Mouse (Mus musculus) stomach, embryonic 15.5 days (tissue): Measurements from ENCODE around the gene Defb36. TPM values are rescaled to one million over a fixed set of nuclear protein-coding genes. Genes with fewer than 3 reads are reported as not detected.
A peak's percentile ranks its signal among the peaks of the same experiment; 100 is the strongest.

ENCODE experiments used
- ATAC-seq: fragments of 200-750 bp; cut with Nextera tagmentation; 2 replicates; pipeline ENCODE4 v1.8.0; 2017; ENCODE audit warnings: low read depth, moderate number of reproducible peaks, moderate TSS enrichment; ENCODE audit not compliant: insufficient read depth, low FRiP score
- H3K27ac ChIP-seq: fragments of 300-500 bp; sonication (generic); 2 replicates; pipeline ENCODE4 v1.5.1; 2015; ENCODE audit warnings: mild to moderate bottlenecking, inconsistent platforms
- H3K27me3 ChIP-seq: fragments of 300-500 bp; sonication (generic); replicated peaks from 2 replicates; pipeline ENCODE4 v1.6.1; 2015; ENCODE audit warnings: inconsistent platforms
- H3K36me3 ChIP-seq: fragments of 300-500 bp; sonication (generic); 2 replicates; pipeline ENCODE4 v1.6.1; 2015; ENCODE audit warnings: inconsistent platforms
- H3K4me1 ChIP-seq: fragments of 300-500 bp; sonication (generic); 2 replicates; pipeline ENCODE4 v1.6.1; 2015; ENCODE audit warnings: inconsistent platforms
- H3K4me2 ChIP-seq: fragments of 300-500 bp; sonication (generic); 2 replicates; pipeline ENCODE4 v1.6.1; 2015; ENCODE audit warnings: mild to moderate bottlenecking, inconsistent platforms
- H3K4me3 ChIP-seq: fragments of 300-500 bp; sonication (generic); replicated peaks from 2 replicates; pipeline ENCODE4 v1.5.1; 2015; ENCODE audit warnings: inconsistent platforms
- H3K9ac ChIP-seq: fragments of 300-500 bp; sonication (generic); 2 replicates; pipeline ENCODE4 v1.6.1; 2015; ENCODE audit warnings: inconsistent platforms
- H3K9me3 ChIP-seq: fragments of 300-500 bp; sonication (generic); 2 replicates; pipeline ENCODE4 v1.6.1; 2016; ENCODE audit warnings: inconsistent platforms
- WGBS: fragments of 180-500 bp; shearing (Covaris S2); methylation state at CpG from one replicate; pipeline ENCODE4 v1.1.7; 2015; 5-methylcytosine and 5-hydroxymethylcytosine counted together
- polyA plus RNA-seq: library from polyadenylated mRNA; unstranded; fragments of >200 nt; fragmentation: Nextera tagmentation; extraction: Ambion mirVana; gene quantifications from 2 replicates; pipeline ENCODE4 v1.2.1, GENCODE M21; 2015

Defb36 gene
- polyA plus RNA-seq, 1 experiment from 2014 or later = not detected

DNA sequence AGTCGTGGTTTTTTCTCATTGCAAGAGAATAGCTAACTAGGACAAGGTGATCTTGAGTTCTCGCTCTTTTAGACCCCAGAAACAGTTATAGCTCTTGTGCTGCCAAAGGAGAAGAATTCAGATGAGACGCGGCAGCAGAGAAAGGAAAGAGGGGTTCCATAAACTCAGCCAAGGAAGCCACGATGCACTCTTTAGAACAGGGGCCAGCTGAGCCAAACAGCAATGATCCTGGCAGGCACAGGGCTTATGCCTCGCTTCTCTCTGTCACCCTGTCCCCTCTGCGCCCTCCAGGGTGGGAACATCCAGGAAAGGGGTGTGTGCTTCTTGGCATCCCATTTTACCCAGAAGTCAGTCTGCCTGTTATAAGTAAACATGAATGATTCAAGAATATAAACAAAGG, 4.8 kb upstream of the Defb36 start, which contains the start of gene Defb45:
Gene Defb45 (minus strand): TSS at position 101 of the 400 bp plus-strand sequence.
- no peaks in the 10 kb centered on the region for H3K9me3 ChIP-seq
- H3K9ac ChIP-seq = no peak within 1 kb of the TSS
- H3K27me3 ChIP-seq = no peaks in the 10 kb centered on the region
- H3K27ac ChIP-seq = no peak within 1 kb of the TSS
- no peak within 1 kb of the TSS for H3K4me3 ChIP-seq
- no peaks in the 10 kb centered on the region for H3K4me1 ChIP-seq
- H3K36me3 ChIP-seq = no peaks in the 10 kb centered on the region
- H3K4me2 ChIP-seq = no peak within 1 kb of the TSS
- 59% methylated on average over 7 of the region's 7 CpGs for WGBS
- no peak for ATAC-seq

DNA sequence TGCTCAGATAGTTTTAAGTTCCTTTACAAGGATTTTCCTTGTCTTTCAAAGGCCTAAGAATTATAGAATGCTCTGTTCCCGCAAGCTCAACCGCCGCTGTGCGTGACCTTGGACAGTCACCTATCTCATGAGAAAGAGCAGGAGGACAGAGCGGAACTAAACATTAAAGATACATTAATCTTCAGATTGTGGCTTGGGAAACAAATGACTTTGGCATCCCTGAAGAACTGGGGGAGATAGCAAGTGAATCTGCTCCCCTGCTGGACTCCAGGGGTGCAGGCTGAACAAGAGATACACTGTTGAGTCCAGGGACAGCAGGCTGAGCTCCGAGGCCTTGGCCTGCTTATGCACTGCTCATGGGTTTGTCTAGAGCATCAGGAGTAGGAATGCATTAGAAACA, 4.1 kb upstream of the Defb36 start:
- no peak for ATAC-seq
- H3K9ac ChIP-seq = no peak overlapping the region
- no peak overlapping the region for H3K27ac ChIP-seq
- no peaks in the 10 kb centered on the region for H3K36me3 ChIP-seq
- 60% methylated on average over 6 of the region's 6 CpGs for WGBS
- no peak overlapping the region for H3K4me3 ChIP-seq
- H3K4me2 ChIP-seq = no peak overlapping the region
- no peaks in the 10 kb centered on the region for H3K9me3 ChIP-seq
- H3K27me3 ChIP-seq = no peaks in the 10 kb centered on the region
- no peaks in the 10 kb centered on the region for H3K4me1 ChIP-seq

DNA sequence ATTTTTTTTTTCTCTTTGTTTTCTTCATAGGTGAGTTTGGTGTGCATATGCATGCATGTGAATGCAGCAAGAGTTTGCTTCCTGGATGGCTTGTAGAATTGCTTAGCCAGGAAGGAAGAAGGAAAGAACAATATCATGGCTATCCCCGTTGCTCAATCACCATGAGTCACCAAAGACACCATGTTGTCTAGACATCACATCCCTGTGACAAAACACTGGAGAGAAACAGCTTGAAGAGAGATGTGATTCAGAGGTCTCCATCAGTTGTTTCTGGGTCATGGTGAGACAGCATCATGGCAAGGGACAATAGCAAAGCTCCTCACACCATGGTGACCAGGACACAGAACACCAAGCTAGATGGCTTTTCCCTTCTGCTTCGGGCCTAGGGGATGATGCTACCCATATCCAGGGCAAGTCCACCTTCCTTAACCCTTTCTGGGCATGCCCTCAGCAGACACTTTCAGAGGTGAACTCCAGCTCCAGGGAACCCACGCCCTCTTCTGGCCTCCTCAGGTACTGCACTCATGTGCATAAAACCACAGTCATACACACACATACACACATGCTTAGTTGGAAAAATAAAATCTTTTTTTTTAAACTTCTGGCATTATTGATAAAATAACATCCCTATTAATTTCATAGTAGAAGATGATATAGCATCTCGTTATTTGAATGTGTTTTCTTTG, 2.7 kb upstream of the Defb36 start:
- Histone ChIP-seq H3K27ac (no peak overlapping the region), H3K9ac (no peak overlapping the region), H3K9me3 (no peaks in the 10 kb centered on the region), H3K27me3 (no peaks in the 10 kb centered on the region), H3K36me3 (no peaks in the 10 kb centered on the region), H3K4me3 (no peak overlapping the region), H3K4me1 (no peaks in the 10 kb centered on the region), H3K4me2 (no peak overlapping the region)
- WGBS = 71% methylated on average over 4 of the region's 4 CpGs
- ATAC-seq = no peak

DNA sequence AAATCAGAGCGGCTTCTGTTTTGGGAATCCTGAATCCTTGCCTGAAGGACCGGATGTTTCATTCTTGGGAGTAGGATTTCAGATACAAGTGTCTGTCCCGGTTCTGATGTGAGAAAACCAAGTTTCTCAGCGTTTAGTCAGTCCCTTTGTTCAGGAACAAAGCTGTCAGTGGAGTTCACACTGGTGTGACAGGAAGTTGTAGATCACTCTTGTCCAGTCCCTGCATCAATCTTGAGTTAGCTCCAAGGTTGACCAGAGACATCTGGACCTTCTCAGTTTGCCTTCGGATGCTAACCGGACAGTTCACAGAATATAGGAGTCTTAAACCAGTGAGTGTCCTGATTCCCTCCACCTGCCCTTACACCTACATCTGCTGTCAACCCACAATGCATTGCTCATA, 3.6 kb downstream of the Defb36 start:
- Histone ChIP-seq H3K4me2 (no peak overlapping the region), H3K27me3 (no peaks in the 10 kb centered on the region), H3K9ac (no peak overlapping the region), H3K27ac (no peak overlapping the region), H3K36me3 (no peaks in the 10 kb centered on the region), H3K9me3 (no peaks in the 10 kb centered on the region), H3K4me1 (no peaks in the 10 kb centered on the region), H3K4me3 (no peak overlapping the region)
- WGBS = 31% methylated on average over 6 of the region's 6 CpGs
- no peak for ATAC-seq

DNA sequence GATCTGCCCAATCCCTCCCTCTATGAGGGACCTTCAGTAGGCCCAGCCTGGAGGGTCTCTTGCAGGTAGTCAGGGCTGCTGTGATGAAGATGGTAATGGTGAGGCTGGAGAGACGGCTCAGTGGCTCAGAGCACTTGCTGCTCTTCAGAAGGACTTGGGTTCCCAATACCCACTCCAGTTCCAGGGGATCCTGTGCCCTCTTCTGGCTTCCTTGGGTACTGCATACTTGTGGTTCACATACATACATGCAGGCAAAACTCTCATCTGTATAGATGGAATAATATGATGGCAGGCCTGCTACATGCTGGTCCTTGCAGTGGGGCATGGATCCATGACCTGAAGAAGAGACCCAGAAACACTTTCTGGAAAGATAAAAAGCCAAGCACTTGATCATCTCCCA, 4.6 kb downstream of the Defb36 start:
- no peak for ATAC-seq
- Histone ChIP-seq H3K27ac (no peak overlapping the region), H3K4me1 (no peaks in the 10 kb centered on the region), H3K27me3 (no peaks in the 10 kb centered on the region), H3K4me3 (no peak overlapping the region), H3K9me3 (no peaks in the 10 kb centered on the region), H3K4me2 (no peak overlapping the region), H3K36me3 (no peaks in the 10 kb centered on the region), H3K9ac (no peak overlapping the region)
- 91% methylated on average over 1 of the region's 1 CpGs for WGBS

DNA sequence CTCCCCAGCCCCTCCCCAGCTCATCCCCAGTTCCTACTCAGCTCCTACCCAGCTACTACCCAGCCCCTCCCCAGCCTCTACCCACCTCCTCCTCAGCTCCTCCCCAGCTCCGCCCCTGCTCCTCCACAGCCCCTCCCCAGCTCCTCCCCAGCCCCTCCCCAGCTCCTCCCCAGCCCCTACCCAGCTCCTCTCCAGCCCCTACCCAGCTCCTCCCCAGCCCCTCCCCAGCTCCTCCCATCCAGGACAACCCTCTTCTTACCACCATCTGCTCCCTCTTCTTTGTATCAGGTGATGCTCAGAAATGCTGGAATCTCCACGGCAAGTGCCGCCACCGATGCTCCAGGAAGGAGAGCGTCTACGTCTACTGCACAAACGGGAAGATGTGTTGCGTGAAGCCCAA, 8.1 kb downstream of the Defb36 start:
- Histone ChIP-seq H3K4me3 (no peak overlapping the region), H3K36me3 (no peaks in the 10 kb centered on the region), H3K9ac (no peak overlapping the region), H3K27me3 (no peaks in the 10 kb centered on the region), H3K4me2 (no peak overlapping the region), H3K27ac (no peak overlapping the region), H3K4me1 (no peaks in the 10 kb centered on the region), H3K9me3 (no peaks in the 10 kb centered on the region)
- no peak for ATAC-seq
- 29% methylated on average over 8 of the region's 8 CpGs for WGBS

DNA sequence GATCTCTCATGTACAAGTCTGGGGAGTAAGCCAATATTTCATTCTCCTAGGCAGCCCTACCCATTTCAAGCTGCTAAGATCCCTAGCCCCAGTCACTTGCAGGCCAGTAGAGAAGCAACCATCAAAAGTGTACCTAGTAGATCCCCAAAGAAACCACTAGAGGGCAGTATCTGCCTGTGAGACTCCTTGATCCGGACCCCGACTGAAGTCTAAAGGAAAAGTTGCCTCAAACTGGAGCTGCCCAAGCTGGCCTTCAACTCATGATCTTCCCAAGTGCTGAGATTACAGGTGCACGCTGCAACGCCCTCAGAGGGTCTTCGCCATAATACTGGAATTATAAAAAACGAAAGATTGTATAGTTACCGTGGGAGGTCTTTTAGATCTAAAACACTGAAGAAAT, 11.4 kb downstream of the Defb36 start:
- Histone ChIP-seq H3K4me3 (no peak overlapping the region), H3K27ac (no peak overlapping the region), H3K36me3 (no peaks in the 10 kb centered on the region), H3K9me3 (no peaks in the 10 kb centered on the region), H3K4me1 (no peaks in the 10 kb centered on the region), H3K4me2 (no peak overlapping the region), H3K9ac (no peak overlapping the region), H3K27me3 (no peaks in the 10 kb centered on the region)
- WGBS = 9% methylated on average over 7 of the region's 7 CpGs
- ATAC-seq = peak; percentile 39; the same call in 1 of the 2 replicates

DNA sequence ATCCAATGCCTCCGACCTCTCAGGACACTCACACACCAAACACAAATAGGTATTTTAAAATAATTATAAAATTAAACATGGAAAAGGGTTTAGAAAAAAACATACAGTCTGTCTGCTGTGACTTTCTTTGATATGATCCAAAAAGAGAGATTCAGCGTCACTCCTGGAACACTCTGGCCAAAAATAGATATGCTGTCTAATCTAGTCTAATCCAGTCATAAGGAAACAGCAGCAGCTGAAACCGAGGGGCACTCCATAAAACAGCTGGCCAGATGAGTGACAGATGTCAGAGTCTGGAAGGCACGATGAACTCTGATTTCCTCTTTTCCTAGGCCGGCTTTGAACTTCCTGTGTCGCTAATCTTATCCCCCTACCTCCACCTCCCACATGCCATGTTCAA, 12.3 kb downstream of the Defb36 start:
- WGBS = 71% methylated on average over 6 of the region's 6 CpGs
- H3K4me3 ChIP-seq = no peak overlapping the region

DNA sequence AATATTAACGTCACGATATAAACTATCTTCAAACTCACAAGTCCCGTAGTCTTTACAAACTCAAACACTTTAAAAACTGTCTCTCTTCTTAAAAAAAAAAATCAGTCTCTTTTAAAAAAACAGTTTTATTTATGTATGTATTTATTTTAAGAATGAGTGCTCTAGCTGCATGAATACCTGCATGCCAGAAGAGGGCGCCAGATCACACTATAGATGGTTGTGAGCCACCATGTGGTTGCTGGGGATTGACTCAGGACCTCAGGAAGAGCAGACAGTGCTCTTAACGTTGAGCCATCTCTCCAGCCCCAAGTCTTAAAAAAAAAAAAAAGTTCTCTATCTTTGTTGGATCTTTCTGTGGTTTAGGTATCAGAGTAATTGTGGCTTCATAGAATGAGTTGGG, 13.2 kb downstream of the Defb36 start:
- ATAC-seq = no peak
- no peak overlapping the region for H3K27ac ChIP-seq
- H3K9me3 ChIP-seq = no peaks in the 10 kb centered on the region
- H3K9ac ChIP-seq = no peak overlapping the region
- no peaks in the 10 kb centered on the region for H3K36me3 ChIP-seq
- H3K4me3 ChIP-seq = no peak overlapping the region
- no peaks in the 10 kb centered on the region for H3K27me3 ChIP-seq
- no peak overlapping the region for H3K4me2 ChIP-seq
- 62% methylated on average over 5 of the region's 5 CpGs for WGBS
- H3K4me1 ChIP-seq = no peaks in the 10 kb centered on the region

More for the DNA sequence above, 12.3 kb downstream of the Defb36 start:
- Histone ChIP-seq H3K4me1 (no peaks in the 10 kb centered on the region), H3K27ac (no peak overlapping the region), H3K4me2 (no peak overlapping the region), H3K27me3 (no peaks in the 10 kb centered on the region), H3K9me3 (no peaks in the 10 kb centered on the region), H3K9ac (no peak overlapping the region), H3K36me3 (no peaks in the 10 kb centered on the region)
- no peak for ATAC-seq

DNA sequence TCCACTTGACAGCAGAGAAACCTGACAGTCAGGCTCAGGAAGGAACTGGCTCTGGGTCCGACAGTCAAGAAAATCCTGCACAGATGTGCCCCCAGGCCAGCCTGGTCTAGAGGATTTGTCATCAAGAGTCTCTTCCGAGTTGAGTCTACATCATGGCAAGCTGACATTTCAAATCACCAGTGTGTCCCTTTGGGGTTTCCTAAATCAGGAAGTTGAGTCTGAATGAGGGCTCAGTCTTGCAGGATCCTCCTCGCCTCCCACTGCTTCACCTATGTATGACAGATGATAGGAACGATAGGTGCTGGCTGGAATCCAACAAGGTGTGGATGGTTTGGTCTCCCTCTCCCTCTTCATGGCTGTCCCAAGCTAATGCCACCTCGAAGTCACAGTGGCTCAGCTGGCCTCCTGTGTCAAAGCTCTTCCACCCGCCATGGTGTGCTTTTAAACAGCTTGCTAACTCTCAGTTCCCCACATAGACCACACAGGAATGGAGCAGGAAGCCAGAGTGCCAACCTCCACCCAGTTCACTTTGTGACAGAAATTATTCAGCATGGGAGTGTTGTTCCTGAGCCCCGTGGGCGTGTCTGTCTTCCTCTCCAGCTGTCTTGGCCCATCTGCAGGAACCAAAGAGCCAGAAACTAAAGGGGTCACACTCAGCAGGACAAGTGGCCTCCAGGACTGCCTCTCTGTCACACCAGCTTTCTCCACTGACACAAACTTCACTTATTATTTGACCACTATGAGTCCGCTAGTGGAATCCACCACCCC, 16.4 kb downstream of the Defb36 start:
- H3K27ac ChIP-seq = no peak overlapping the region
- no peak for ATAC-seq
- H3K4me1 ChIP-seq = no peaks in the 10 kb centered on the region
- H3K9ac ChIP-seq = no peak overlapping the region
- no peaks in the 10 kb centered on the region; the same call in 1 of the 2 replicates for H3K27me3 ChIP-seq
- no peak overlapping the region for H3K4me2 ChIP-seq
- no peaks in the 10 kb centered on the region for H3K9me3 ChIP-seq
- no peak overlapping the region for H3K4me3 ChIP-seq
- WGBS = 64% methylated on average over 9 of the region's 9 CpGs
- H3K36me3 ChIP-seq = no peaks in the 10 kb centered on the region

DNA sequence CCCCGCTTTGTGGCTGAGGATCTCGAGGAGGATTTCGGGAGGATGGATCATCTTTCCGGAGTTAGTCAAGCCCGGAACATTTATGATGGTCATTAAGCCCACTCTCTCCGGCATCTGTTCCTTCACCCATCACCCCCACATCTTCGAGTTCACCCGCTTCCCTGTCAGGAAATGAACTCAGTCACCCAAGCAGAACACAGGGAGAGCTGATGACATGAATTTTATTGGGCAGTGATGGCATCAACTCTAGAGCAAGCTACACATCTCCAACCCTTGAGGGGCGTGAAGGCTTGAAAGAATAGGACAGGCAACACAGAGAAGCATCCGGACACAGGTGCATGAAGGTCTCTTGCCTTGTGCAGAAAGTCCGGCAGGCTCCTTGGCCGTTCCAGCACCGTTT, 18.0 kb downstream of the Defb36 start:
- WGBS = 87% methylated on average over 13 of the region's 13 CpGs
- peaks cover 9% of the 10 kb centered on the region; the same call in 1 of the 2 replicates for H3K4me1 ChIP-seq
- H3K9me3 ChIP-seq = no peaks in the 10 kb centered on the region
- no peak overlapping the region for H3K4me3 ChIP-seq
- ATAC-seq = no peak
- H3K27me3 ChIP-seq = peaks cover 13% of the 10 kb centered on the region
- no peak overlapping the region for H3K27ac ChIP-seq
- no peaks in the 10 kb centered on the region for H3K36me3 ChIP-seq
- no peak overlapping the region for H3K4me2 ChIP-seq
- no peak overlapping the region for H3K9ac ChIP-seq

DNA sequence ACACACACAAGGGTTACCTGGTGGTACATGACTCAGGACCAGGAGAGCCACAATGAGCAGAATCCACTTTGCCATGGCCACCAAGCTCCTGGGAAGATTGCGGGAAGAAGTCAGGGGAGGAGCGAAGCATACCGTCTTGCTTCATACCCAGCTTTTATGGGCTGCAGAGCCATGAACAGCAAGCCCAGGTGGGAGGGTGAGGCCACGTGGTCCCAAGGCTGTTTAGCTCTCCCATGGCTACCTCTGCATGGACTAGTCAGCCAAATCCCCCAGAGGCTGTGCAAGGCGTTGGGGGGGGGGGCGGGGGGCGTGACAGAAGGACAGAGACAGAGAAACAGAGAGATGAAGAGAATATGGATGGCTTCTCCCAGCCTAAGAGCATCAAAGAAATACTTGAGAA, 18.8 kb downstream of the Defb36 start, which contains the start of gene Defb25:
Gene Defb25 (minus strand): TSS at position 101 of the 400 bp plus-strand sequence.
- Histone ChIP-seq H3K9me3 (no peaks in the 10 kb centered on the region), H3K9ac (no peak within 1 kb of the TSS), H3K4me1 (peaks cover 9% of the 10 kb centered on the region; the same call in 1 of the 2 replicates), H3K4me3 (no peak within 1 kb of the TSS), H3K4me2 (no peak within 1 kb of the TSS), H3K27me3 (peaks cover 14% of the 10 kb centered on the region), H3K36me3 (no peaks in the 10 kb centered on the region), H3K27ac (no peak within 1 kb of the TSS)
- ATAC-seq = no peak
- WGBS = 75% methylated on average over 7 of the region's 7 CpGs
